Mouse (Mus musculus) megakaryocyte, embryonic 14.5 days (primary cell): ENCODE results near the gene Bcdin3d. TPM values are rescaled to one million over a fixed set of nuclear protein-coding genes. Genes with fewer than 3 reads are reported as not detected.

Source experiments
- H3K27me3 ChIP-seq: replicated peaks from 2 replicates; pipeline ENCODE3; 2012; ENCODE audit warnings: inconsistent platforms
- H3K36me3 ChIP-seq: replicated peaks from 2 replicates; pipeline ENCODE3; 2012; ENCODE audit warnings: low read length, inconsistent platforms, mixed read lengths
- H3K4me1 ChIP-seq: 2 replicates; pipeline ENCODE4 v1.6.1; 2012; ENCODE audit warnings: inconsistent platforms
- H3K4me3 ChIP-seq: replicated peaks from 2 replicates; pipeline ENCODE3; 2012; ENCODE audit warnings: moderate library complexity, mild to moderate bottlenecking, inconsistent platforms
- H3K9me3 ChIP-seq: 2 replicates; pipeline ENCODE4 v1.6.1; 2012; ENCODE audit warnings: inconsistent platforms
- FLI1 ChIP-seq: IDR thresholded peaks from 2 replicates; pipeline ENCODE4 v1.6.1; 2012; ENCODE audit warnings: low read length, inconsistent platforms, mixed read lengths
- GATA1 ChIP-seq: IDR thresholded peaks from 3 replicates; pipeline ENCODE4 v1.6.1; 2012; ENCODE audit warnings: mixed read lengths, low read length, inconsistent platforms, borderline replicate concordance
- polyA plus RNA-seq: library from polyadenylated mRNA; stranded (reverse); fragments of >175 nt; gene quantifications from 2 replicates; pipeline ENCODE4 v1.2.3, GENCODE M21; 2012; ENCODE audit warnings: low replicate concordance; ENCODE audit not compliant: insufficient read depth

Gene Bcdin3d
- polyA plus RNA-seq, 1 experiment: 3.8 TPM

- peaks cover 20% of the 10 kb centered on the region for H3K4me1 ChIP-seq
- H3K9me3 ChIP-seq: no peaks in the 10 kb centered on the region
- H3K27me3 ChIP-seq: no peaks in the 10 kb centered on the region
- H3K36me3 ChIP-seq: peaks cover 3% of the 10 kb centered on the region
- TF ChIP-seq GATA1 (no peak), FLI1 (no peak)
- H3K4me3 ChIP-seq: no peak overlapping the region
Observed at GRCm38 (mm10) chr15:99440816-99441457, 33.6 kb downstream of the Bcdin3d start.

GRCm38 (mm10) chr15:99440112-99440815 lies 34.3 kb downstream of the Bcdin3d start:
- Histone ChIP-seq H3K9me3 (no peaks in the 10 kb centered on the region), H3K36me3 (peaks cover 3% of the 10 kb centered on the region), H3K27me3 (no peaks in the 10 kb centered on the region), H3K4me1 (peaks cover 21% of the 10 kb centered on the region), H3K4me3 (no peak overlapping the region)
- TF ChIP-seq GATA1: no peak
- TF ChIP-seq FLI1: no peak

DNA sequence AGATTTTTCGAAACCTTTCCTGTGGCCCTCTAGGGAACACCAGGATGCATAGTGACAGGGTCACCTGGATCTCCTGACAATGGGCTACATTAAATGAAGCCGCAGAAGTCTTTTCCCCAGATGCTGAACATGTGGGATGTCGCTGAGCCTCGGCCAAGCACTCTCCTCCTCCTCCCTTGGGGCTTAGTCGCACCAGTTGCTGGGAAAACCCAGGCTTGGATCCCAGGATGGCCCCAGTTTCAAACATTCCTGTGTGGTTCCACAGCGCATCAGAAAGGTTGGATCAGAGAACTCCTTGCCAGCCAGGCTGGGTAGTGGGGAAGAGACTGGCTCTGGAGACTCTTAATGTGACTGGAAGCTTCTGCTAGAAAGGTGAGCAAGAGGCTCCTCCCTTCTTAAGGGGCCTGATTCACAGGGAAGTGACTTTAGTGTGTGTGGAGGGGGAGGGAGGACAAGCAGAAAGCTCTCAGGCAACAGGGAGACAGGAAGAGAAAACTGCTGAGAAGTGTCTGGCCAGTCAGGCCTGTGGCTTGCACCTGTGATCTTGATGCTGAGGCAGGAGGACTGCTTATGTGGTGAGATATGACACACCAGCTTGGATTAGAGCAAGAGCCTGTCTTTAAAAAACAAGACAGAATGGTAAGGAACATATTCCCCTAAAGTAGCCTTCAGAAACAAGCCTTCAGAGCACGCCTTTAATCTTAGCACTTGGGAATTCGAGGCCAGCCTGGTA lies 35.4 kb downstream of the Bcdin3d start:
- TF ChIP-seq GATA1 (no peak), FLI1 (no peak)
- Histone ChIP-seq H3K36me3 (peaks cover 3% of the 10 kb centered on the region), H3K4me3 (no peak overlapping the region)

DNA sequence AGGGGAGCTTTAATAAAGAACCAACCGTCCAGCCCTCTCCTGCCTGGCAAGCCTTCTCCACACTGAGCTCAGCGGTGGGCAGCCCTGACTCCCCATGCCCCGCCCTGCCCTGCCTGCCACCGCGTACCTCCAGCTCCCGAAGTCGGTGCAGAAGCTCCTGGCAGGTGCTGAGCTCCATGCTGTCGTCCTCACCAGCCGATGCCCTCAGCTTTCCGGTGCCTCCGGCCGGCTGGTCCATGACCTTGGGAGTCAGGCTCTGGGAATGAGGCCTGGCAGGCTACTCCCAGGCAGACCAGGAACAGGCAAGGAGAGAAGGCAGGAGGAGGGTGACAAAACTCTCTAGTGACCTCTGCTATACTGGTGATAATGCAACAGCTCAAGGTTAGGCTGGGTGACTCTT lies 40.6 kb downstream of the Bcdin3d start:
- Histone ChIP-seq H3K36me3 (peaks cover 33% of the 10 kb centered on the region), H3K9me3 (no peaks in the 10 kb centered on the region), H3K4me1 (peaks cover 43% of the 10 kb centered on the region), H3K27me3 (no peaks in the 10 kb centered on the region), H3K4me3 (no peak overlapping the region)
- TF ChIP-seq FLI1 (no peak), GATA1 (no peak)

More for the DNA sequence above, 35.4 kb downstream of the Bcdin3d start:
- Histone ChIP-seq H3K27me3 (no peaks in the 10 kb centered on the region), H3K4me1 (peaks cover 29% of the 10 kb centered on the region), H3K9me3 (no peaks in the 10 kb centered on the region)

GRCm38 (mm10) chr15:99433081-99433718 lies 41.3 kb downstream of the Bcdin3d start:
- no peaks in the 10 kb centered on the region for H3K9me3 ChIP-seq
- TF ChIP-seq GATA1 (no peak), FLI1 (no peak)
- no peaks in the 10 kb centered on the region for H3K27me3 ChIP-seq
- H3K36me3 ChIP-seq: peaks cover 34% of the 10 kb centered on the region
- no peak overlapping the region for H3K4me3 ChIP-seq
- peaks cover 42% of the 10 kb centered on the region for H3K4me1 ChIP-seq

DNA sequence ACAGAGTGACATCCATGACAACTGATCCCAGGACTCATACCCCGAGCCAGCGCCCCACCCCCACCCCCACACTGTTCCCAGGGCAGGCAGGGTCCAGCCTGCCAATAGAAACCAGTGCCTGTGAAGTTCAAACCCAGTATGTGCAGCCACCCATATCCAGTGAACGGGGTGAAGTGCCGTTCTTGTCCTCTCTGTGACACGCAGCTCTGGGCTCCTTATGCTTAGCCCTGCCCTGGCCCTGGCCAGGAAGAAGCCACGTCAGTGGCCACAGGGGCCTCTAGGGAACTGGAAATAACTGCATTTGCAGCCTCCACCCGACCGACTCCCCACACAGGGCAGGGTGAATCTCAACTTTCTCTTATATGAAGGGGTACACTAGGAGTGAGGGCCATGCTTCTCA lies 42.6 kb downstream of the Bcdin3d start:
- peaks cover 46% of the 10 kb centered on the region for H3K36me3 ChIP-seq
- H3K4me3 ChIP-seq: no peak overlapping the region
- no peaks in the 10 kb centered on the region for H3K27me3 ChIP-seq
- TF ChIP-seq GATA1 (no peak), FLI1 (no peak)
- no peaks in the 10 kb centered on the region for H3K9me3 ChIP-seq
- H3K4me1 ChIP-seq: peaks cover 41% of the 10 kb centered on the region

DNA sequence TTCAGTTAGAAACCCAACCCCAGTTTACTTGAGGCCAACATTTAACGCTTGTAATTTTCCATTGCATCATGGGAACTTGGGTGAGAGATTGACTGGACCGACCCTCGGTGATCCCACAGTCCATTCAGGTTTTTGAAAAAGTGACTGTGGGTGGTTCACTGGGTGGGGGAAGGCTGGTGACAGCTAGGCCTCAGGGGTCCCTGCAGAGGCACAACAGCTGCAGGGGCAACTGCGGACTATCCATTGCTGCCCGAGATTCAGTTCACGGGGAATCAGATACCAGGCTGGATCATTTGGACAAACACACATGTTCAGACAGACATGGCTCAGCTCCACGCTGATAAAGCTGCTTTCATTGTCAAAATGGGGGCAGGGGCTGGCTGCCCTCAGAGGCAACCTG lies 43.0 kb downstream of the Bcdin3d start:
- H3K27me3 ChIP-seq: no peaks in the 10 kb centered on the region
- TF ChIP-seq GATA1: no peak
- no peak for TF ChIP-seq FLI1
- no peaks in the 10 kb centered on the region for H3K9me3 ChIP-seq
- peaks cover 37% of the 10 kb centered on the region for H3K4me1 ChIP-seq
- no peak overlapping the region for H3K4me3 ChIP-seq
- peaks cover 51% of the 10 kb centered on the region for H3K36me3 ChIP-seq

DNA sequence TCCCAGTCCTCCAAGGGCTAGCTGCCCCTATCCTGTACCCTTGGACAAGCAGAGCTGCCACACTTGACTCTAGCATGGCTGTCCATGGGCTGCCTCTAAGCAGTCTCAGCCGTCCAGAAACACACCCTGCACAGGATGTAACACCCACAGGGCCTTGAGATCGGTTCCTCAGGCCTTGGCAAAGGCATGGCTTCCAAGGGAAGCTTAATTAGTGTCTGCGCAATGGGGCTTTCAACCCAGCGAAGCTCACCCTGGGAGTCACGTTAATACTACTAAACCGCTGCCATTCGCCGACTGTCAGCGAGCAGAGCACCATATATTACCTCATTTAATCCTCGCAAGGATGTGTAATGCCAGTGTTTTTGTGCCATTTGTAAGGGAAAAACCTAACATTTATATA lies 43.5 kb downstream of the Bcdin3d start:
- H3K4me1 ChIP-seq: peaks cover 35% of the 10 kb centered on the region
- H3K4me3 ChIP-seq: no peak overlapping the region
- no peaks in the 10 kb centered on the region for H3K9me3 ChIP-seq
- H3K27me3 ChIP-seq: no peaks in the 10 kb centered on the region
- peaks cover 55% of the 10 kb centered on the region for H3K36me3 ChIP-seq
- TF ChIP-seq GATA1 (no peak), FLI1 (no peak)

GRCm38 (mm10) chr15:99430394-99430793 lies 44.1 kb downstream of the Bcdin3d start:
- peaks cover 35% of the 10 kb centered on the region for H3K4me1 ChIP-seq
- peaks cover 61% of the 10 kb centered on the region for H3K36me3 ChIP-seq
- no peak overlapping the region for H3K4me3 ChIP-seq
- no peaks in the 10 kb centered on the region for H3K9me3 ChIP-seq
- TF ChIP-seq FLI1: no peak
- peaks cover 2% of the 10 kb centered on the region for H3K27me3 ChIP-seq
